Mouse (Mus musculus) myocyte (in vitro differentiated cells): ENCODE measurements around the gene Hoxd8.

Experiments
- E2F4 ChIP-seq: IDR thresholded peaks from one replicate; pipeline ENCODE4 v1.6.1; 2011; ENCODE audit warnings: mild to moderate bottlenecking, control low read depth, moderate library complexity; ENCODE audit not compliant: insufficient read depth
- MYOG ChIP-seq, 3 experiments: IDR thresholded peaks; one replicate each; pipeline ENCODE4 v1.6.1; 2011; ENCODE audit warnings: control low read depth in 2 of 3, low read depth in 2 of 3, mild to moderate bottlenecking in 2 of 3; ENCODE audit not compliant: insufficient read length in 2 of 3, control insufficient read depth in 1 of 3, insufficient read depth in 1 of 3
- POLR2A ChIP-seq: IDR thresholded peaks from one replicate; pipeline ENCODE4 v1.6.1; 2011; ENCODE audit warnings: low read depth, mild to moderate bottlenecking, control low read depth, moderate library complexity; ENCODE audit not compliant: insufficient read length

DNA sequence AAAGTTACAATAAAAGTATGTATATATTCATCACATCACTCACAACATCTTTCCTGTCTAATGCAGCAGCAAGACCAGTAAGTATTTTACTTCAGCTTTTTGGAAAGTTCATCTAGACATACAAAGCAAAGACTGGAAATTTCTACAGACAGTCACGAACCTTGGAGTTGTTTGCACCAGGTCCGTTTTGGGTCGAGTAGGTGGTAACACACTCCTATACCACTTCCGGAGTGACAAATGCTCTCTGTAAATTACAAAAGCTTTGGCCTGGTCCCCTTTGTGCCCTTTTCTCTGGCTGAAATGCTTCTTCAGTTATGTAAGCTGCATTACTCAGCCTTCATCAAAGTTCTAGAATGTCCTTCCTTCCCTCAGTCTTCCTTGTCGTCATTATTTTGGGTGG is 49.3 kb downstream of the Hoxd8 start:
- TF ChIP-seq POLR2A: no peak
- TF ChIP-seq MYOG (IDR thresholded peaks at IDR 0.05; ENCODE audit: control insufficient read depth in 1 of 3, insufficient read depth in 1 of 3, insufficient read length in 2 of 3, low read depth in 2 of 3): no peak
- TF ChIP-seq E2F4: no peak
